Mouse (Mus musculus): ENCODE measurements around the gene Casp6.

DNA sequence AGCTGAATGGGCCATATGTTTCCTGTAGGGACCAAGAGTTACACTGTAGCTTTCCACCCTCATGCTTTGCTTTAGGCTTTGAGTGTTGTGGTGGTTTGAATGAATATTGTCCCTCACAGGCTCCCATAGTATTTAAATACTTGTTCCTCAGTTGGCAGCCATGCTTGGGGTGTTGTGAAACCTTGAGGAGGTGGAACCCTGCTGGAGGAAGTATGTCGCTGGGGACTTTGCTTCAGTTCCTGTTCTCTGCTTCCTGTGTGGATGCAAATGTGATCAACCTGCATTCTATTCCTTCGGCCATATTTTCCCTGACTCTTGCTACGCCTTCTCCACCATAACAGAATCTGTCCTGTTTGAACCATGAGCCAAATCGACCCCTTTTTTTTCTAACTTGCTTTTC is 52.1 kb downstream of the Casp6 start:
- TF ChIP-seq POLR2A (IDR thresholded peaks at IDR 0.05; ENCODE audit: extremely low read depth, insufficient read depth, low read length) (no peak), CTCF (IDR thresholded peaks at IDR 0.05; ENCODE audit: low read depth, low read length) (no peak)

Measured in liver, adult 2 months (tissue).